Mouse (Mus musculus): ENCODE measurements around the gene Scrn3.

Gene Scrn3

DNA sequence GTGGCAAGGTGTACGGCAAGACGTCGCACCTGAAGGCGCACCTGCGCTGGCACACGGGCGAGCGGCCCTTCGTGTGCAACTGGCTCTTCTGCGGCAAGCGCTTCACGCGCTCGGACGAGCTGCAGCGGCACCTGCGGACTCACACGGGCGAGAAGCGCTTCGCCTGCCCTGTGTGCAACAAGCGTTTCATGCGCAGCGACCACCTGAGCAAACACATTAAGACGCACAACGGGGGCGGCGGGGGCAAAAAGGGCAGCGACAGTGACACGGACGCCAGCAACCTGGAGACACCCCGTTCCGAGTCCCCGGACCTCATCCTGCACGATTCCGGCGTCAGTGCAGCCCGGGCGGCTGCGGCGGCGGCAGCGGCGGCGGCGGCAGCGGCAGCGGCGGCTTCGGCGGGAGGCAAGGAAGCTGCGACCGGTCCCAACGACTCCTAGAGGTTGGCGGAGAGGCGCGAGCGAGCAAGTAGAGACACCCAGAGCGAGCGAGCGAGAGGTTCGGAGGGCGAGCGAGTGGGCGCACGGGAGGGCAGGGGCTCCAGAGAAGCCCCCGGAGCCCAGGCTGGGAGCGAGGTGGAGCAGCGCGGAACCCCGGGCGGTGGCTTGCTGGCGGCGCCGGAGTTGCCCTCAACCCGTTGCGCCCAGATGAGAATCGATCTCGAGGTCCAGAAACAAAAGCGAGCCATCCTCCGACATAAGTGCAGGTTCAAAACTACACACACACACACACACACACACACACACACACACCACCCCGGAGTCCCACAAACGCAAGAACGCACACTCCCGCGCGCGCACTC is 38.1 kb upstream of the Scrn3 start:
- no peak for DNase-seq (ENCODE audit: low read depth in 2 of 2, low spot score in 2 of 2)

DNA sequence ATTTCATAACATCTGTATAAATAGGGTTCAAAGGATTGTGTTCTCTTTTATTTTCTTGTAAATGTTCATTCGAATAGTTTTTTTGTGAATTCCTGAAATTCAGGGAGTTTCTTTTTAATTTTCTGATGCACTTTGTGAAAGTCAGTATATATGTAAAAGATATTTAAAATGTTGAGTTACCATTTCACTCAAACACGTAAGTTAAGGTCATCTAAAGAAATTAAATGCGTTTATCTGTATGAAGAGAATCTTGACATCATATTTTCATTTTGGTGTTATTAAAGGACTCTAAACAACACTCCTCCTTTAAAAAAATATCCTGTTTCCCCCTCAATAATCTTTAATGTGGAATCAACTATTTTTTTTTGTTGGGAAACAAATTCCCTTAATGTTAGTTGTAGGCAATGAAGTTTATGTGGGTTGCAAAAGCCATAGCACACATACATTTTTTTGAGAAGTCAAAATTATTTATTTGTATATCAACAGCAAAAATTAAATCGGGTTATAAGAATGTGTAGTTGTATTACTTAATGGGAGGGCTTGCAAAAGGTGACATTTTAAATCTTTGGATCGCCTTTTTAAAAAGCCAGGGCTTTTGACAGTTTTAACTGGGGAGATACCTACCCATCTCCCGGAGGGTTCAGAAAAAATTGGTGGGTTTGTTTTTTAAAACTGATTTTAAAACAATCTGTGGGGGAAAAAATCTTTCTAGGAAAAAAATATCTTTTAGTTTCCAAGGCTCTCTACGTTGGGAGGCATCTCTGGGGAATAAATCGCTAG is 37.0 kb upstream of the Scrn3 start:
- DNase-seq (ENCODE audit: low read depth in 2 of 2, low spot score in 2 of 2), result no peak

DNA sequence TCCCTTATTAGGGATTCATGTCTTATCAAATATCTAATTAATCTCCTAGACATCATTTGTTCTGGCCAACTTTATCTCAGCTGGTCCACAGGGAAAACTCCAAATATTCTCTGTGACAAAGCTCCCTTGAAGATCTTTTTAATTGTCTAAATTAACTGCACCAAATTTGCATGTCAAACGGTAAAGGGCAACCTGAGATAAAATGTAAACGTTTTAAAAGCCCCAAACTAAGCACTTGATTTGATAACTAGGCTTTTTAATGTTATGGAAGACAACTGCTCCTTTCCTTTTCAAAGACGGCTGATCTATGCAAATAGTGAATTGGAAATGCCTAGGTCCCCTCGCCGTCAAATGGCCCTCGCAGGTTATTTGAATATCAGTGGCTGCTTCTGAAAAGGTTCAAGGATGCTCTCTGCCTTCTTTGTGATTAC is 36.2 kb upstream of the Scrn3 start:
- DNase-seq (ENCODE audit: low read depth in 2 of 2, low spot score in 2 of 2), result no peak

DNA sequence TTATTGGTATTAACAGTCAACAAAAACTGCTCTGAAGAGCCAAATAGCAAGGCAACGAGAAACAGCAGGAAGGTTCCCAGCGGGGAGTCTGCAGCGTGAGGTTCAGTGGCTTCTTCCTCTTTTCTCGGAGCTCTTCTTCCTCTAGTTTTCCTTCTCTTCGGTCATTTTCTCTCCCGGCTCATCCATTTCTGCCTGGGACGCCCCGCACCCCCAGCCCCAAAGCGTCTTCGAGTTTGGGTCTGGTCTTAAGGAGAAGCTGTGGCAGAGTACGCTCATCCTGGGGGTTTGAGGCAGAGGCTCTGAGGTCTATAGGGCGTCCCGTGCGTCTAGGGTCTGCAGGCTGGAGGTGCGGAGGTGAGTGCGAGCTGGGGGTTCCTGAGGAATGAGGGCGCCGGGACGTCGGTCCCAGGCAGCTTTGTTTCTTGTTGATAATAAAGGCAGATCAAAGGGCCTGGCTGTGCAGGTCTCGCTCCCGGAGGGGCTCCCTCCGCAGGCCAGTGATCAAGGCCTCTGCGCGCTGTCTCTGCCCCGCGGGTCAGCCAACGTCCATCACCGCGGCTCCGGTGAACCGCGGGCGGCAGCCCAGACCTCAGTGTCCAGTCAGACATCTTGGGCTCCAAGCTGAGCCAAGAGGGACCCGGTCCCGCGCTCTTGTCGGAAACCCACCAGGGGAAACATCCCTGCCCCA is 35.2 kb upstream of the Scrn3 start:
- DNase-seq (ENCODE audit: low read depth in 2 of 2, low spot score in 2 of 2), result no peak

DNA sequence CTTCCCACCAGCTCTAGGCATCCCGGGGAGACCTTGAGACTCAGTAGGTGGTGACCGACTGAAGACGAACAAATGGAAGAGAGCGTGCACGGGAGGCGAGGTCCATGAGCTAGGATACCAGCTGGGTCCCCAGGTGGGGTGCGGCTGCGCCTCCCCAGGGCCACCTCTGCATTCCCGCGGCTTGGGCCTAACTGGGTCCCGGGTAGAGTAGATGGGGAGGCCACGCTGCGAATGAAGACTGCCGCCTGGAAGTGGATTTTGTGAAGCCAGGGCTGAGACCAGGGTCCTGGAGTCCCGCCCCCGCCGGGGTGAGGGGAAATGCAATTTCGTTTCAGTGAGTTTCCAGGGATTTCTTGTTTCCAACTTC is 34.7 kb upstream of the Scrn3 start:
- DNase-seq (ENCODE audit: low read depth in 2 of 2, low spot score in 2 of 2), result no peak

DNA sequence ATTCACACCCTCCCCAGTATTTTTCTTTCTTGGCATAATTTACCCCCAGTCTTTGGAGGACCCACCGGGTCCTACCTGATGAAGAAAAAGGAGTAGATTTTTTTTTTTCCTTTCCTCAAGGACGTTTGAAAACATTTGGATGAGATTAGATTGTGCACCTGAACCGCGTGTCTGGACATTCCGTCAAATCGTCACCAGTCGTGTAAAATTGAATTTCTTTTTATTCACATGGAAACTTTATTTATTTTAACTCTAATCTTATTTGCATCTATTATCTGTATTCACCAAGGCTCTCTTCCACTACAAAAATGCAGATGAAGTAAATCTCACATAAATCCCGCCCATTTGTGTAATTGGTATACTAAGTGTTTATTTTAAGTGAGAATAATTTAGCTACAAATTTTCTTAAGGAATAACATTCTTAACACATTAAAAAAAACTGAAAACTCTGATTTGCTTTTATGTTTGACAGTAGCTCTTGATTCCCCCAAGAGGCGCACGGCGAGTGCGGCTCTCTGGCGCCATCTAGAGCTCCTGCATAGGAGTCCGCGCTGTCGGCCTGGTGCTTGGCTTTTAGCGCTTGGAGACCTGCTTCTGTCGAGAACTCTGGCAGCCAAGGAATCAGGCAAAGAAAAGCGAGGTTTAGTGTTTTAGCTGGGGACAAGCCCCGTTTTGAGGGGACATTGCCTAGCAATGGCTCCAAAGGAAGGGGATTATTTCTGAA is 34.1 kb upstream of the Scrn3 start:
- peak; percentile 80 to 87 for DNase-seq (ENCODE audit: low read depth in 2 of 2, low spot score in 2 of 2)

DNA sequence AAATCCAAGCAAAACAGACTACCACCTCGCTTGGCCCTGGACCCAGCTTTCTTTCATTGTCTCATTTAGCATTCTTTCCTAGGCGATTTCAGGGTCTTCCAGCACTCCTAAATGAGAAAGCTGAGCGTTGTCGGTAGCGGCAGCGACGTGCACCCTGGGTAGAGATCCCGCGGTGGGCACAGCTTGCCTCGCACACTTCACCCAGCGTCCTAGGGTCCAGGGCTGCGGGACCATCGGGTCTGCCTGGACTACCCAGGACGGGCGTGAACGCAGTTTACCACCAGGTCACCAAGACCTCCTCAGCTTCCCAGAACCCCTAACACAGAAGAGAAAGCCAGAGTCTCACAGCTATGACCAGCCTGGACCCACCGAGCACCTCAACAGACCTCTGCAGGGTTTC is 33.5 kb upstream of the Scrn3 start:
- DNase-seq (ENCODE audit: low read depth in 2 of 2, low spot score in 2 of 2), result no peak

DNA sequence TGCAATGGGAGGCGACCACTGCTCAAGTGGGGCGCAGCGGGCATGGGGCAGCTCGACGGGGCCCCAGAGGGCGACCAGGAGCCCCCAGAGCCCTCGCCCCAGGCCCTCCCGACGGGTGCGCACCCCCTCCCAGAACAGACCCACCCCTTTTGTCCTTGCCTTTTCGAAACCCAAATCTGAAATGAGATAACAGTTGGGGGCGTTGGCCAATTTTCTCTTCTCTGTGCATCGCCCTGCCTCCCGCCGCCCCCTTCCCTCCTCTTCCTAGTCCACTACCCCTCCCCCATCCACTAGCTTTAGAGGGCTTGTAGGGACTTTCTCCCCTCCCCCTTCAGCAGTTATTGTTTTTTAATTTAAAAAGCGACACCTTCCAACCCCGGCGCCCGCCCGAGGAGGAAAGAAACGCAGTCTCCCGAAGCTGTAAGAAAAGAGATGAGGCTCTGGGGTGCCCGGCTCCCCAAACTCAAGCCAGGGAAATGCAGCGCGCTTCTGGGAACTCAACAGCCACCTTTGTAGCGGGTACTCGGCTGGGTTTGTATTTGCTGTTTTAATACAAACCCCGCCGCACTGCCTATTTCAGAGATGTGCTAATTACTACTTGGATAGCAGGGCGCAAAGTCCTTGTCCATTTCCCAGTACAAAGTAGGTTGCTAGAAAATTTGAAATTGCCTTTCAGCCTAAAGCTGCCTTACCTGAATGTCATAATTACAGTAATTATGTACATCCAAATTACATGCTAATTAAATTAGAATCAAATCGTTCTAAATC is 32.9 kb upstream of the Scrn3 start:
- DNase-seq (ENCODE audit: low read depth in 2 of 2, low spot score in 2 of 2), result no peak

DNA sequence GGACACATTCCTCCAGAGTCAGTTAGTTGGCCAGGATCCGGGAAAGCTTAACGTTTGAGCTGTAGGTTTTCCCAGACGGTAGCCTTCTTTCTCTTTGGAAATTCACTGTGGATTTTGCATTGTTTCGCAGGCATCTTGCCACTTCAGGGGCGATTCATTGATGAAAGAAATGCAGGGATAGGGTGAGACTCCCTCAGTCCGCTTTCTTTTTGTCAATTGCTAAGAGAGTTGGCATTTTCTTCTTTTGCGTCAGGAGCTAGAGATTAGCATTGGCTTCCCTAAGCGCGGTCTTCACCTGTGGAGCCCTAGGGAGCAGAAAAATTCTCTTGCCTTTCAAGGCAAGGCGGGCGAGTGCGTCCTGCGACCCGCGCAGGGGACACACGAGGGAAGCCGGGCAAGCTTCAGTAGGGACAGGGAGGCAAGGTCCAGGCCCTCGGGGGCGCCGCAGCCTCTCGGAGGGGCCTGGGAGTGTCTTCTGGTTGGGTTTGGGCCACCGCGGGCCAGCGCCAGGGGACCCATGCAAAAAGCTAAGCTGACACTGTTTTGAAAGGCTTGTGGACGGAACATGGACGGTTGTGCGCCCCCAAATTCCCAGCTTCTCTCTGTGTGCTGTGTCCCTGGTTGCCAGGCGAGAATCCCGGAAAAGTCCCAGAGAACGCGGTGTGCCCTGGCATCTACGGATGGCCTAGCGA is 31.9 kb upstream of the Scrn3 start:
- DNase-seq (ENCODE audit: low read depth in 2 of 2, low spot score in 2 of 2), result no peak

DNA sequence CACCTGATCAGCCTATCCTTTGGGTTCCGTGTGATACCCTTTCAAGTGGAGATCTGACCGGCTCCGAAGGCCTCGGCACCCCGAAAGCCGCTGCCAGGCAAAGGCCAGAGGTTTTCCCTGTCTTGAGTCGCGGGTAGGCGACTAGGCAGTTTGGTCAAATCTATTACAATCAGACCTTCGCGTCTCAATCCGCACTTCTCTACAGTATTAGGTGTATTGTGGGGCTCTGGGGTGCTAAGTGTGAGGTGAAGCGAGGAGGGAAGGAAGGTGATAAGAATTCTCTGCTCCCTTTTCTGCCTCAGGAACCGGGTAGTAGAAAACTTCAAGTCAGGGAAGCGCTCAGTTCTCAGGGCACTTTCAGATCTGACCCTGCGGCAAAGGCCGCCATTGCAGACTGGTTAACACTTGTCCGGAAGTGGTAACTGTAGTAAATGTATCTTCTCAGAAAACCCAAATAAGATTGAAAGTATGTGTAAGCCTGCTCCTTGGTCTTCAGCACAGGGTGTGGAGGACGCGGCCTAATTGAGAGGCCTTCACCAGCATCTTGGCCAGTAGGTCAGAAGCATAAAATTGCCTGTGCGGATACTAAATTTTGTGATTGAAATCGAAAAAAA is 31.2 kb upstream of the Scrn3 start:
- no peak for DNase-seq (ENCODE audit: low read depth in 2 of 2, low spot score in 2 of 2)

DNA sequence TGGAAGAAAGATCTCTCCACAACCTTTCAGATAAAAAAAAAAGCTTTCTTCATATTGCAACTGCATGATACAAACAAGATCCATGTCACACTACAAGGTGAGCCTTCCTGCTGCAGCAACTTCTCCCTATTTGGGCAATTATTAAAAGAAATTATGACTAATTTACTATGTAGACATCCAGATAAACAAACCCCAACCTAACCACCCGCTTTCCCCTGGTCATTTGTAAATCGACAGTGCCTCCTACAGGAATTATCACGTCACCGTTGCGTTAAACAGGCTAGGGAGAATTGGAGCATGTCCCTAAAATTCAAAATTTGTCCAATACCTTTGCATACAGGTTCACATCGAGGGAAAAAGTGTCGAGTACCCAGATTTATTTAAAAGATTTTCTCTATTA is 30.7 kb upstream of the Scrn3 start:
- DNase-seq (ENCODE audit: low read depth in 2 of 2, low spot score in 2 of 2), result no peak

DNA sequence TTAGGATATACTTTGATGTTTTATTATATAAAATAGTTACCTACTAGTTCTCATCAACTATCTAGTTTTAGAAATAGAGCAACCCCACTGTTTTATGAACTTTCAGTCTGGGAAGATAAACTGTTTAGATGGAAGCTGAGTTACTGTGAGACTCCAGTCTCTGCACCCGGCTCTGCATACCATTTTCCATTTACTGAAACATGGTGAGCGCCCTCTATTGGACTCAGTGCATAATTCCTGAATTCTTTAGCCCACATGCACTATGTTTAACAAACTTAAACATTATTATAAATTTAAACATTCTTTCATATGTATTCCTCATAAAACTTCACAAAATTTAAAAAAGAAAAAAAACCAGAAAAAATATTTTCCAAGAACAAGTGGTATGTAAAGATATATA is 26.8 kb upstream of the Scrn3 start:
- DNase-seq (ENCODE audit: low read depth in 2 of 2, low spot score in 2 of 2), result no peak

DNA sequence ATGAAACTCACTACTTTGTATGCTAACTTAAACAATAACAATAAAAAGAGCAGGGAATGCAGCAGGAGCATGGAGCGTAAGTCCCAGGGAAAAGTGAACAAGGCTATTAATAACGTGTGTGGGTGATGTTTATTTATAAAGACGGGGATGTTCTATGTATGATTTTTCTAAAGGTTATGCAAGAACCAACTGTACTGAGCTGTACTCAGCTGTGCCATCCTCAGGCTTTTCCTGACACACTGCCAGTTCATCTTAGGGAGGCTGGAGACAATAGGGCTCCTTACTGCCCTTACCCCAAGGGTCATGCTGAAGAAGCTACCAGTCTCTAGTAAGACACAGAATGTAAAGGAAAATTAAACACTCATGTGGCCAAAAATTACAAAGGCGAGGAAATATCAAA is 21.3 kb upstream of the Scrn3 start:
- no peak for DNase-seq (ENCODE audit: low read depth in 2 of 2, low spot score in 2 of 2)

DNA sequence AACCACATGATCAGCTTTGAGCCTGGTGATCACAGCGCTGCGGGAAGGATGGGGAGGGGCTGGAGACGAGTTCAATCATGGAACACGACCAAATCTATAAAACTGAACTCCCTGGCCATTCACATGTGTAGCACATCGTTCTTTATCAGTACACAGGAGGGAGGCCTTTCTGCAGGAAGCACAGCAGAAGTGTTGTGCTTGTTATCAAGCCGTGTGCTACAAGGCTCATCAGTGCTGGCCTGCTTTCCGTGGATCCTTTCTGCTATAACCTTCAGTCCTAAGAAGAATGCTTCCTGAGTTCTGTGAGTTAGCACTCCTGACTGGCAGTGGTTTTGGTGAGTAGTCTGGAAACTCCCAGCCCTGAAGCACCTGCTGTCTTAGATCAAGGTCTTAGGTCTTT is 17.4 kb upstream of the Scrn3 start:
- no peak for DNase-seq (ENCODE audit: low read depth in 2 of 2, low spot score in 2 of 2)

DNA sequence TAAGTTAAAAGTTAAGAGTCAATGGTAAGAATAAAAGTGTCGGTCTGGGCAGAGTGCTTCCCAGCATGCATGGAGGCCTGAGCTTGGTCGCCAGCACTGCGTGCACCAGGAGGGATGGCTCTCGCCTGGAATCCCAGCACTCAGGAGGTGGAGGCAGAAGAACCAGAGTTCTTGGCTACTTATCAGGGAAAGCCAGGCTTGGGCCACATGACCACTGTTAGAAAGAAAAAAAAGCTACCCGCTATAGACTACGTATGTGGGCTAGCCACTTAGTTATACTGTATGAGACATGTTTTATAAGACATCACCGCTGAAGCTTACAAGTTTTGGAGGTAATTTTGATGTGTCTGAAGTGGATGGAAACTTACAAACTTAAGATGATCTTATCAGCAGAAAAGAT is 14.2 kb upstream of the Scrn3 start:
- DNase-seq (ENCODE audit: low read depth in 2 of 2, low spot score in 2 of 2), result no peak

DNA sequence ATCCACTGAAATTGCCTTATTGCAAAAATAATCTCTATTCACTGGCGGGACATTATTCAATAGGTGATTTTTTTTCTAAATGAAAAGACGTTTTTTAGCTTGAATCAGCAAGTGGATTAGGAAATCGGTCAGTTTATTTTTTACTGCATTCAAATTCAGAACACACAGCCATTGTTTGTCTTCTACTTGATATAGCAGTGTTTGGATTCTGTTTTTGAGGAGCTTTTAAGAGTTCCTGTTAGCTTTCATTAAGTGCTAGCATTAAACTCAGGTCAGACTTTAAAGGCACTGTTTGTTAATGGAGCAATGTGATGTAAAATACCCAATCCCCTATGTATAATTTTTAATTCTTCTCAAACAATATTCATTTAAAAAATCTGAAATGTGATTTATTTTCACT is 13.6 kb upstream of the Scrn3 start:
- no peak for DNase-seq (ENCODE audit: low read depth in 2 of 2, low spot score in 2 of 2)

DNA sequence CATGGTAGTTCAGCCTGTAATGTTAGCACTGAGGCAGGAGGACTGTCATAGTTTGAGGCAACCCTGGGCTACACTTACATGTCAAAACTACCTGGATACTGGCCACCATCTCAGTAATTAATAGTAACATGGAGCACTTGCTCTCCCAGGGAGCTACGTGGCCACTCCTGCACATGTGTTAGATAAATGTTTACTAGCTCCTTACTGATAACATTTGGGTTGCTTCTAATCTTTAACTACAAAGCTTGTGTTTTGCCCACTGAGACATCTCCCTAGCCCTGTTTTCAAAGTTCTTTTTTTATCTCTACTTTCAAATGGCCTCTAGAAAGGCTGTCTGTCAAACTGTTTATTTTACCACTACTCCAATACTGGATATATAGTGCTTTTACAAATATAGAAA is 10.4 kb upstream of the Scrn3 start:
- no peak for DNase-seq (ENCODE audit: low read depth in 2 of 2, low spot score in 2 of 2)

DNA sequence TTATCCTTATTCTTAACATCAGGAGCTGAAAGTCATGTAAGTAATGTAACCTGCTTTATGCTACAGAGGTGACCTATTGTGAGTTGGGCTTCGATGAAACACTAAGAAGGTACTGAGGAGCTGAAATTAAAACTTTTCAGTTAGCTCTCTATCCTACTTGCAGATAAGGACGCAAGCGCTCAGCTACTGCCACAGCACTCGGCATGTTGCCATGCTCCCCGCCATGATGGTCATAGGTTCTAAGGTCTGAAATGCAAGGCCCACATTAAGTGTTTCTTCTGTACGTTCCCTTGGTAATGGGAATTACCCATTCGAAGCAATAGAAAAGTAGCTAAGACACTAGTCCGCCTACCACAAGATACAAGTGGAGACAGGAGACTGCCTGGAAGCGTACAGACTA is 9.7 kb upstream of the Scrn3 start:
- DNase-seq (ENCODE audit: low read depth in 2 of 2, low spot score in 2 of 2), result no peak

DNA sequence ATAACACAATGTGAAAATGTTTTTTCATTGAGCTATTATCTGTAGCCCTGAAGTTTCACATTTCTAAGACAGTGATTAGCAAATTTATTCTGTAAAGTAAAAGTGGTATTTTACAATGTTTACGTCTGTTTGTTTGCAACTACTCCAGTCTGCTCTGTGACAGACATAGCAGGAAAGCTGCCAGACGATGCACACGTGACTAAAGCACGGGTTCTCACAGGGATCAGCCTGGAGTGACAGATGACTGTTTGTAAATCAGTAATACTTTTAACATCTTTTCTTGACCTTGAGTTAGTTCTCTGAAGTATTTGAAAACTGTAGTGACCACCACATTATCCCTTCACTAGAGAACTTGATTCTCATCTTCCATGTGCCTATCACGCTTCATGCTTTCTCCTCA is 7.9 kb upstream of the Scrn3 start:
- no peak for DNase-seq (ENCODE audit: low read depth in 2 of 2, low spot score in 2 of 2)

DNA sequence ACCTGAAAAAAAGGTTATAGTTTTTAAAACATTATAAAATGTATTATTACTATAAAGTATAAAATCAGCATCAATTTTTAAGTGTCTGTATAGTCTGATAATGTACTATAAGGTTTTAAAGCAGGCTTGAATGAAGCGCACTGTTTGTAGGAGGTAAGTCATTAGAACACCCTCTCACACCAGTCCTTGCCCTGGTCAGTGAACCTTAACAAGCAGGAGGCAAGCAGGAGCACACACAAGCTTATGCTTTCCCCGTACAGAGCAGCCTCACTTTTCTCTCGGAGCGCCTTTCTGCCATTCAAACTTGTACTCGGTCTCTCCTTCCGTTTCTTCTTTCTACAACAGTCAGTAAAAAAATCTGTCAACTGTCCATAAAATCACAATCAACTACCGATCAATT is 6.4 kb upstream of the Scrn3 start:
- DNase-seq (ENCODE audit: low read depth in 2 of 2, low spot score in 2 of 2), result no peak

All from CD8-positive naive resting alpha-beta T cell, adult 2 months (primary cell).